8 mouse cellular contexts compared by ENCODE assay signal in the genomic region with DNA sequence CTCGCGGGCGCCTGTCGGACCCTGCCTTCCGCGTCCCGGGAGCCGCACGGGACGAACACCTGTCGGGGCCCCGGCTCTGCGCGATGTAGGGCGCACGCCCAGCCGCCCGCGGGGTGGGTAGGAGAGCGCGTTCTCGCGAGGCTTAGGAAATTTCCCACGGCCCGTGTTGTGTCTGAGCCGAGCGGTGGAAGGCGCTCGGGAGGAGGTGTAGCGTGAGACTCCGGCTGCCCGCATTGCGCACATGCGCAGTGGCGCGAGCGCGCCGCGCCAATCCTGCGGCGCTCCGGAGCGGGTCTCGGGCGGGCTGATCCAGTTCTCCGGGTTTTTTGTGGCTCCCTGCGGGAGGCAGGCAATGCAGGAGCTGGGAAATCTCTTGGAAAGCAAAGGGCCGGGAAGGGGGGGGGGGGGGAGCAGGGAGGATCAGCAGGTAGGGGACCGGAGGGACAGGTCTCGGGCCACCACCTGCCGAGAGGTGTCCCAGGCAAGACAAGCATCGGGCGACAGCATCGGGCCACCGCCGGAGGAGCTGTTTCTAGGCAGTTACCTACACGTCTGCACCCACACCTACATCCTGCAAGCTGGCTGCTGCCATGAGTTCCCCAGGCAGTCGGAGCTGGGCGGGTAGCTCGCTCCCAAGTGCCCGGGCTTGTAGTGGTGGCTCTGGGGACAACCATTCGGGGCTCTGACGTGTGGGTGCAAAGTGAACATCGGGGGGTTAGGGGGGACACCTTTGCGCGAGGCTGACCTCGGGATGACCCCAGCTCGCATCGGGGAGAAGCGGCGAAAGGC.
DNase-seq lines count a peak whose midpoint lies in the region; ATAC-seq lines count a peak whose summit lies in the region.

No protein-coding gene starts in this region.

- H3K4me3 ChIP-seq in brown adipose tissue, adult 24 weeks (ENCODE audit: insufficient read depth, low read depth, low read length): peak overlapping the region; percentile 77
- H3K4me3 ChIP-seq in heart, embryonic 13.5 days: peak overlapping the region; percentile 96
- peak overlapping the region; percentile 85 for H3K4me3 ChIP-seq in liver, embryonic 12.5 days
- H3K4me3 ChIP-seq in stomach, embryonic 15.5 days (replicated peaks): peak overlapping the region; percentile 93

- H3K36me3 ChIP-seq in heart, embryonic 13.5 days: no peaks in the 10 kb centered on the region
- no peaks in the 10 kb centered on the region for H3K36me3 ChIP-seq in liver, embryonic 12.5 days
- H3K36me3 ChIP-seq in stomach, embryonic 15.5 days: no peaks in the 10 kb centered on the region

- peak; percentile 76 for ATAC-seq in heart, embryonic 13.5 days (ENCODE audit: extremely low read depth, insufficient number of reproducible peaks, low FRiP score, low TSS enrichment)
- ATAC-seq in liver, embryonic 12.5 days: peak; percentile 82
- ATAC-seq in stomach, embryonic 15.5 days (ENCODE audit: insufficient read depth, low FRiP score, low read depth): peak; percentile 87

- WGBS in heart, embryonic 13.5 days: under 1% methylated on average over 68 of the region's 72 CpGs
- under 1% methylated on average over 62 of the region's 72 CpGs for WGBS in liver, embryonic 12.5 days (ENCODE audit: insufficient replicate concordance)
- under 1% methylated on average over 72 of the region's 72 CpGs for WGBS in stomach, embryonic 15.5 days

- H3K4me1 ChIP-seq in brown adipose tissue, adult 24 weeks (ENCODE audit: control insufficient read depth, insufficient read depth, insufficient read length, low read length): 0 out of 2 replicates have a peak, but pooled peaks cover 6% of the 10 kb centered on the region
- H3K4me1 ChIP-seq in heart, embryonic 13.5 days: peaks cover 31% of the 10 kb centered on the region
- peaks cover 28% of the 10 kb centered on the region for H3K4me1 ChIP-seq in liver, embryonic 12.5 days
- H3K4me1 ChIP-seq in stomach, embryonic 15.5 days: 0 out of 2 replicates have a peak, but pooled peaks cover 4% of the 10 kb centered on the region

- H3K4me2 ChIP-seq in heart, embryonic 13.5 days: peak overlapping the region; percentile 99
- H3K4me2 ChIP-seq in liver, embryonic 12.5 days: peak overlapping the region; percentile 98
- peak overlapping the region; percentile 92 for H3K4me2 ChIP-seq in stomach, embryonic 15.5 days

- H3K27me3 ChIP-seq in heart, embryonic 13.5 days (replicated peaks): 0 out of 2 replicates have a peak, but pooled peaks cover 4% of the 10 kb centered on the region
- H3K27me3 ChIP-seq in liver, embryonic 12.5 days (replicated peaks): no peaks in the 10 kb centered on the region; the same call in 1 of the 2 replicates
- H3K27me3 ChIP-seq in stomach, embryonic 15.5 days (replicated peaks): no peaks in the 10 kb centered on the region

- peak overlapping the region; percentile 2; the same call in 1 of the 2 replicates for H3K27ac ChIP-seq in brown adipose tissue, adult 24 weeks (replicated peaks; ENCODE audit: low read depth, low read length)
- peak overlapping the region; percentile 99 for H3K27ac ChIP-seq in heart, embryonic 13.5 days (replicated peaks)
- peak overlapping the region; percentile 91 for H3K27ac ChIP-seq in liver, embryonic 12.5 days
- H3K27ac ChIP-seq in stomach, embryonic 15.5 days: peak overlapping the region; percentile 99

- no peaks in the 10 kb centered on the region for H3K9me3 ChIP-seq in heart, embryonic 13.5 days
- H3K9me3 ChIP-seq in liver, embryonic 12.5 days (replicated peaks): no peaks in the 10 kb centered on the region
- no peaks in the 10 kb centered on the region for H3K9me3 ChIP-seq in stomach, embryonic 15.5 days

- DNase-seq in CD4-positive, CD25-positive, alpha-beta regulatory T cell, adult 2 months (ENCODE audit: low read depth, low spot score): peak; percentile 97
- peak; percentile 52 for DNase-seq in fat pad, adult 2 months (ENCODE audit: extremely low read depth, low read depth, low spot score)
- DNase-seq in kidney, postnatal 10 days: peak; percentile 98
- DNase-seq in natural killer cell, adult 2 months (ENCODE audit: low spot score in 2 of 2): peak; percentile 91 to 93

- peak overlapping the region; percentile 97 for H3K9ac ChIP-seq in heart, embryonic 13.5 days
- peak overlapping the region; percentile 84 for H3K9ac ChIP-seq in liver, embryonic 12.5 days
- H3K9ac ChIP-seq in stomach, embryonic 15.5 days: peak overlapping the region; percentile 64

Comparison
In these comparisons a context has a peak if more than half of its experiments do, and no peak if none do; other contexts are left out.
1. Peak in every context shown above with its lines: DNase-seq, ATAC-seq, H3K4me3 ChIP-seq and H3K27ac ChIP-seq.
2. H3K27ac ChIP-seq: peak in every context shown above with its lines; median percentile 99 in heart, embryonic 13.5 days; 99 in stomach, embryonic 15.5 days; 91 in liver, embryonic 12.5 days; 2 in brown adipose tissue, adult 24 weeks.